Mouse (Mus musculus): Measurements from ENCODE around the gene Dtd2. TPM values are rescaled to one million over a fixed set of nuclear protein-coding genes. Genes with fewer than 3 reads are reported as not detected.

The Dtd2 gene
- polyA plus RNA-seq, 1 experiment from 2014 or later: 22.5 TPM

DNA sequence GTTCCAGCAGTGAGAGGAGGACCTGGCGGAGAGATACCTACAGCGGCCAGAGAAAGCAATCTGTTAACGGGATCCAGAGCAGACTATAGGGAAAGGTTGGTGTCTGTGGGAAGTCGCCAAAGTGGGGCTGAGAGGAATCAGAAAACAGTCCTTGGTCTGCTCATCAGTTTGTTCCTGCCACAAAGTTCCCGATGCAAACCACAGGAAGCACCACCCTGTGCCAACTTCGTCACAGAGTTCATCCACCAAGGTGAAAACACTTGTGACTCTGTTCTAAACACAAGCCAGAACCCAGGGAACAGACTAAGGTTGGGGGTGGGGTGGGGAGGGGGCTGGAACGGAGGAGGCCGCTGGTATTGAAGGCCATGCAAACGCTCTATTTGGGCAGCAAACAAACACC, 29.8 kb downstream of the Dtd2 start:
- H3K27me3 ChIP-seq (ENCODE audit: control insufficient read depth, insufficient read depth, low read length): no peaks in the 10 kb centered on the region
- no peaks in the 10 kb centered on the region for H3K9me3 ChIP-seq (ENCODE audit: control insufficient read depth, low read length)
- 68% methylated on average over 9 of the region's 9 CpGs for WGBS
- no peaks in the 10 kb centered on the region for H3K4me1 ChIP-seq (replicated peaks; ENCODE audit: control insufficient read depth, insufficient read depth)
- H3K27ac ChIP-seq (replicated peaks): no peak overlapping the region
- ATAC-seq (ENCODE audit: low FRiP score, low TSS enrichment) (no peak), DNase-seq (ENCODE audit: low spot score) (no peak)
- TF ChIP-seq EP300 (optimal IDR thresholded peaks at IDR 0.05) (no peak), CTCF (IDR thresholded peaks at IDR 0.05; ENCODE audit: low read depth) (no peak)
- no peak overlapping the region for H3K4me2 ChIP-seq (replicated peaks; ENCODE audit: low read depth)
- no peak overlapping the region for H3K4me3 ChIP-seq (ENCODE audit: low read depth, low read length)
- H3K9ac ChIP-seq (ENCODE audit: low read length): no peak overlapping the region
- H3K36me3 ChIP-seq (ENCODE audit: control insufficient read depth, insufficient read depth, low read length): no peaks in the 10 kb centered on the region

DNA sequence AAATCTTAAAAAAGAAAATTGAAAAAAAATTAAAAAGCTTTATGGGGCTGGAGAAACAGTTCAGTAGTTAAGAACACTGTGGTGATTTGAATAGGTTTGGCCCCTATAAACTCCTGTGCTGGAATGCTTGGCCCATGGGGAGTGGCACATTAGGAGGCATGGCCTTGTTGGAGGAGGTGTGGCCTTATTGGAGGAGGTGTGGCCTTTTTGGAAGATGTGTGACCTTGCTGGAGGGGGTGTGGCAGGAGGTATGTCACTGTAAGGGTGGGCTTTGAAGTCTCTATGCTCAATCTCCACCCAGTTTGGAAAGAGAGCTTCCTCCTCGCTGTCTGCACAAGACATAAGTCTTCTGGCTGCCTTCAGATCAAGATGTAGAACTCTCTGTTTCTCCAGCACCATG, 31.9 kb downstream of the Dtd2 start:
- Histone ChIP-seq H3K9ac (ENCODE audit: low read length) (no peak overlapping the region), H3K4me1 (replicated peaks; ENCODE audit: control insufficient read depth, insufficient read depth) (no peaks in the 10 kb centered on the region), H3K4me3 (ENCODE audit: low read depth, low read length) (no peak overlapping the region), H3K4me2 (replicated peaks; ENCODE audit: low read depth) (no peak overlapping the region), H3K27me3 (ENCODE audit: control insufficient read depth, insufficient read depth, low read length) (no peaks in the 10 kb centered on the region), H3K27ac (replicated peaks) (no peak overlapping the region), H3K9me3 (ENCODE audit: control insufficient read depth, low read length) (no peaks in the 10 kb centered on the region), H3K36me3 (ENCODE audit: control insufficient read depth, insufficient read depth, low read length) (no peaks in the 10 kb centered on the region)
- TF ChIP-seq CTCF (IDR thresholded peaks at IDR 0.05; ENCODE audit: low read depth) (no peak), EP300 (optimal IDR thresholded peaks at IDR 0.05) (no peak)
- ATAC-seq (ENCODE audit: low FRiP score, low TSS enrichment) (no peak), DNase-seq (ENCODE audit: low spot score) (no peak)
- 91% methylated on average over 1 of the region's 1 CpGs for WGBS

DNA sequence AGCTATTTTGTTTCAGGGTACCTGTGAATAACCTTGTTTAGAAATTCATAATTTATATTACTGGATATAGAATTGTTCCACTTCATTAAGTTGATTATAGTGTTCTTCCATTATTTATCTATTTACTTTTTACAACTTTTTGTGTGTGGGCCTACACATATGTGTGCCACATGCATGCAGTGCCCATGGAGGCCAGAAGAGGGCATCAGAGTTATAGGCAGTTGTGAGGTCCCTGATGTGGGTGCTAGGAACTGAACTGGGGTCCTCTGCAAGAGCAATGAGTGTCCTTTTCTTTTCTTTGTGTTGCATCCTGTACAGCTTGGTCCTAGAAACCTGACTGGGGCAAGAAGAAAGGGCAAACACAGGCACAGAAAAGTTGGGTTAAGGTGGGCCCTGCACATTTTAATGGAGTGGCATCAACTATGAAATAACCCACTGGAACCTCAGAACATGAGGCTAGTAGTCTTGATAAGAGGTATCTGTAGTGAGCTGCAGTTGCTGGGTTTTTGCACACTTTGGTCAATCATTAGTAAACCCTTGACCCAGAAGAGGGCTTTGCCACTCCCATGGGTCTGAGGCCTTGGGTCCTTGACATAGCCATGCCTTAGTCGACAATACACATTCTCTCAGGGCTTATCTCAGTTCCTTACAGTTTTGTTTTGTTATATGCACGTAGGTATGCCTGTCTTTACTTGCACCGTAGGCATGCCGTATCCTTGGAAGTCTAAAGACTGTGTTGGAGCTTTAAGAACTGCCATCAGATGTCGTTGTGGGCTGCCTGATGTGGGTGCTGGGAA, 33.8 kb downstream of the Dtd2 start:
- H3K27me3 ChIP-seq (ENCODE audit: control insufficient read depth, insufficient read depth, low read length): no peaks in the 10 kb centered on the region
- H3K4me1 ChIP-seq (replicated peaks; ENCODE audit: control insufficient read depth, insufficient read depth): no peaks in the 10 kb centered on the region
- no peak overlapping the region for H3K4me3 ChIP-seq (ENCODE audit: low read depth, low read length)
- DNase-seq (ENCODE audit: low spot score): no peak
- 95% methylated on average over 5 of the region's 5 CpGs for WGBS
- H3K9me3 ChIP-seq (ENCODE audit: control insufficient read depth, low read length): no peaks in the 10 kb centered on the region
- no peak overlapping the region for H3K4me2 ChIP-seq (replicated peaks; ENCODE audit: low read depth)
- no peak for ATAC-seq (ENCODE audit: low FRiP score, low TSS enrichment)
- H3K27ac ChIP-seq (replicated peaks): no peak overlapping the region
- no peak overlapping the region for H3K9ac ChIP-seq (ENCODE audit: low read length)
- H3K36me3 ChIP-seq (ENCODE audit: control insufficient read depth, insufficient read depth, low read length): no peaks in the 10 kb centered on the region
- TF ChIP-seq CTCF (IDR thresholded peaks at IDR 0.05; ENCODE audit: low read depth): peak; percentile 49
- no peak for TF ChIP-seq EP300 (optimal IDR thresholded peaks at IDR 0.05)

DNA sequence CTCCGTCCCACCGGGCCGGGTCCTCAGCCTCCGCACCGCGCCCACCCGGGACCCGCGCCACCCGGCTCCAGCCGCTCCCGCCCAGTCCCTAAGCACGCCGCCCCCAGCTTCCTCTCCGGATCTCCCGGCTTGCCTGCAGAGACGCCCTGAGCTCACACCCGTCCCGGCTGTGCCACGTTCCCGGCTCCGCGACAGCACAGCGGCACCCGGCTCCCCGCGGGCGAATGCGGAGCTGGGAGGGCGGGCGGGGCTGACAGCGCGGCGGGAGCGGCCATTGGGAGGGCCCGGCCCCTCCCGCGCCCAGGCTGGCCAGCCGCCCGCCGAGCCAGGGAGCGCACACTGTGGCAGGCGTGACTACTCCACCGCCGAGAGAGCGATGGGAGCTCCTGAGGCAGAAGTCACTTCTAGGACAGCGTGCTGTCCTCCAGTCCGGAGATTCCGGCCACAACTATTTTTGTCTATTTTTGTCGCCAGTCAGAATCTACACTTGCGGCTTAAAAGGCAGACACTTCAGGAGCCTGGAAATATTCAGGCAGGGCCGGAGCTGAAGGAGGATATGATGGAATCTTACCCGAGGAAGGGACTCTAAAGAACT, 35.1 kb downstream of the Dtd2 start, which contains the start of gene Heatr5a:
Gene Heatr5a, minus strand, starts transcription at position 252 of the 595 bp plus-strand sequence.
- Histone ChIP-seq H3K4me3 (ENCODE audit: low read depth, low read length) (peak within 1 kb of the TSS; percentile 90), H3K4me1 (replicated peaks; ENCODE audit: control insufficient read depth, insufficient read depth) (no peaks in the 10 kb centered on the region), H3K9me3 (ENCODE audit: control insufficient read depth, low read length) (no peaks in the 10 kb centered on the region), H3K27me3 (ENCODE audit: control insufficient read depth, insufficient read depth, low read length) (no peaks in the 10 kb centered on the region), H3K27ac (replicated peaks) (peak within 1 kb of the TSS; percentile 96), H3K9ac (ENCODE audit: low read length) (peak within 1 kb of the TSS; percentile 96), H3K4me2 (replicated peaks; ENCODE audit: low read depth) (peak within 1 kb of the TSS; percentile 68), H3K36me3 (ENCODE audit: control insufficient read depth, insufficient read depth, low read length) (no peaks in the 10 kb centered on the region)
- TF ChIP-seq EP300 (optimal IDR thresholded peaks at IDR 0.05) (no peak), CTCF (IDR thresholded peaks at IDR 0.05; ENCODE audit: low read depth) (no peak; the same call in 1 of the 2 replicates)
- WGBS: under 1% methylated on average over 47 of the region's 53 CpGs
- ATAC-seq (ENCODE audit: low FRiP score, low TSS enrichment) (peak; percentile 98), DNase-seq (ENCODE audit: low spot score) (peak; percentile 94)

DNA sequence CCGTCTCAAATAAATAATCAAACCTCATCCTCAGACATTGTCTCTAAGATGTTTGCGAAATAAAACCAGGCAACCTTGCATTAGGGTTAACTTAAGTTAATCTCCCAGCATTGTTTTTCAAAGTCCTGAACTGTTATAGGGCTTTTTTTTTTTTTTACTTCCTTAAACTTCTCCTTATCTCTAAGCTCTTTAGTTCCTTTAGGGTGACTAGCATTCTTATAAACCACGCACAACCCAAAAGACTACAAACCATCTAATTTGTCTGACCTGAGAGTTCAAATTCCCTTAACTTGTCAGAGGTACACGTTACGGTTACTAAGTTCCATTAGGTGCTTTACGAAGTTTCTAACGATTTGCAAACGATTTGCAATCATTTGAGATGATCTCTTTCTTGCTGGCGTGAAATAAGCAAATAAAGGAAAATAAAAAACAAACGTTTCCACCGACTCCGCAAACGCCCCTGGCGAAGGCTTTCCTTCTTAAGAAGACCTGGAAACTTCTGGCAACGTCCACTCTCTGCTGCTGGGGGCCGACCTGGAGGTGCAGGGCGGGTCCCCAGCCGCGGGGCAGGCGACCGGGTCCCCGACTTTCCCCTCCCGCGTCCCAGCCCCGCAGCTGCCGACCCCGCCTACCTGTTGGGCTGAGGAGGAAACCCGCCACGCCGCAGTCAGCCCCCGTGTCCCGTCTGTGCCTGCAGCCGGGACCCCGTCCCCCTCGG, 35.8 kb downstream of the Dtd2 start:
- DNase-seq (ENCODE audit: low spot score) (no peak), ATAC-seq (ENCODE audit: low FRiP score, low TSS enrichment) (no peak)
- TF ChIP-seq CTCF (IDR thresholded peaks at IDR 0.05; ENCODE audit: low read depth): no peak
- no peak for TF ChIP-seq EP300 (optimal IDR thresholded peaks at IDR 0.05)
- peak overlapping the region; percentile 96 for H3K27ac ChIP-seq (replicated peaks)
- H3K36me3 ChIP-seq (ENCODE audit: control insufficient read depth, insufficient read depth, low read length): no peaks in the 10 kb centered on the region
- peak overlapping the region; percentile 96 for H3K9ac ChIP-seq (ENCODE audit: low read length)
- no peaks in the 10 kb centered on the region for H3K27me3 ChIP-seq (ENCODE audit: control insufficient read depth, insufficient read depth, low read length)
- no peaks in the 10 kb centered on the region for H3K9me3 ChIP-seq (ENCODE audit: control insufficient read depth, low read length)
- peak overlapping the region; percentile 68 for H3K4me2 ChIP-seq (replicated peaks; ENCODE audit: low read depth)
- H3K4me3 ChIP-seq (ENCODE audit: low read depth, low read length): peak overlapping the region; percentile 90
- whole genome bisulfite sequencing: under 1% methylated on average over 20 of the region's 35 CpGs
- no peaks in the 10 kb centered on the region for H3K4me1 ChIP-seq (replicated peaks; ENCODE audit: control insufficient read depth, insufficient read depth)
